Mouse (Mus musculus): Measurements from ENCODE around the gene Ogdh. TPM values are rescaled to one million over a fixed set of nuclear protein-coding genes. Genes with fewer than 3 reads are reported as not detected.

The Ogdh gene
- 125 and 132 TPM in 2 replicates for polyA plus RNA-seq (2021; fragmentation: Nextera tagmentation)
- long read RNA-seq, experiment 1, full-length matches to known transcripts, result 34 of 99 reads
- long read RNA-seq, experiment 1, partial matches to known transcripts, result 33 of 99 reads
- long read RNA-seq, experiment 1, other reads (novel, unspliced or antisense), result 32 of 99 reads
- long read RNA-seq, experiment 2, full-length matches to known transcripts, result 382 of 667 reads
- long read RNA-seq, experiment 2, partial matches to known transcripts, result 116 of 667 reads
- long read RNA-seq, experiment 2, other reads (novel, unspliced or antisense), result 169 of 667 reads

GRCm38 (mm10) chr11:6291401-6292115 is at the start of gene Ogdh:
Gene Ogdh (plus strand): TSS chr11:6291633.

GRCm38 (mm10) chr11:6267320-6268254 is 23.8 kb upstream of the Ogdh start, which contains the start of gene Ddx56:
Gene Ddx56 (minus strand): TSS chr11:6267772.

DNA sequence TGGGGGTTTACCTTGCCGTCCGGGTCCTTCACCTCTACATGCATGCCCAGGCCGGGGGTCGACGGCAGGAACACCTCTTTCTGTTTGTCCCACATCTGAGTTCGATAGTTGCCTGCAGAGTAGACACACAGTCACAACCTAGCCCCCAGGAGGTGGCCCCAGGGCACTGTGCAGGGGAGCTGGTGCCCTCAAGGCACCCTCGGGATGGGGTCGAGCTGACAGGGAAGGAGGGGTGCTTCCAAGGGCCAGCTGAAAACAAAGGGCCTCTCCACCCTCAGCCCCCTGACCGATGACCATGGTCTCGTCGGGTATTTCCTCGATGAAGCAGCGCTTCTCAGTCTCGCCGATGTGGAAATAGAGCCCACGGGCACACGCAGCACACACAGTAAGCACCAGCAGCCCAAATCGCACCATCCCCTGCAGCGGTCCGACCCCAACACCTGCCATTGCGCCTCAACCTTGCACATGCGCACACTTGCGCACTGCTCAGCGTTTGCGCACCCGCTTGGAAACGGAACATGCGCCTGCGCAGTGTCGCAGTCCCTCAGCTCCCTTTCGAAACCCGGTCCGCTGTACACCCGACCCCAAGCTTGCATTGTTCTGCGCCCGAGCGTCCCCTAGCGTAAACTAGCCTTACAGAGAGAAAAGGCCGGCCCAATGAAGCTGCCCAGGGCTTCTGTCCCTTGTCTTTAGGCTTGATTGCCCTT is 16.9 kb upstream of the Ogdh start, which contains the start of gene Tmed4:
Gene Tmed4 (minus strand): TSS at position 484 of the 707 bp plus-strand sequence.

DNA sequence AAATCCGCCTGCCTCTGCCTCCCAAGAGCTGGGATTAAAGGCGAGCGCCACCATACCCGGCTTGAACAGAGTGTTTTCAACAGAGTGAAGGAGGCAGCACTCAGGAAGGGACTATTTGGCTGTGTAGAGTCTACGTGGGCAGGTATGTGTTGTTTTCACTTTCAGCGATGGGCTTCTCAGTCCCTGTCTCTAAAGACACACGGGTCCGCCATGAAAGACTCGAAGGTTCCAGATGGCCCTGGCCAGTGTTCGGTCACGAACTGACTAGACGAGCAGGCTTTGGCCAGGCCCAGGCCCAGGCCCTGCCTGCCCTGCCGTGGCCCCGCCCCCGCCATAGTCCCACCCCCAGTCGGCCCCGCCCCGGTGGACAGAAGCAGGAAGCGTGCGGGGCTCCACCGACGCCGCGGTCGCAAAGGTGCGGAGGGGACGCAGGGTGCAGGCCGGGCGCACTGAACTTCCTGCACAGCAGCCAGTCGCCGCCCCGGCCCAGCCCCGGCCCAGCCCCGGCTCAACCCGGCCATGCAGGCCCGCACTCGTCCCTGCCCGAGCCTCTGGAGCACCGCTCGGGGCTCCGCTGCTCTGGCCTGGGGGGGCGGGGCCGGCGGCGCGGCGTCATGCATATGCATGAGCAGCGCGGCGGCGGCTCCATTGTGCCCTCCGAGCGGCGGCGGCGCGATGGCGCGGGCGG is 97.4 kb downstream of the Ogdh start, which contains the start of gene Zmiz2:
Gene Zmiz2 (plus strand): TSS at position 349 of the 688 bp plus-strand sequence.

Small RNA genes lying within 50 kb of the gene (microRNA-seq; reads per million reads assigned to microRNA genes)
- not detected for gene Mir7651

Other genes starting within 250 kb of the Ogdh start
- 252 and 298 TPM in 2 replicates for gene Camk2b, start 225.3 kb upstream of the Ogdh start, polyA plus RNA-seq (2021; fragmentation: Nextera tagmentation)
- 1.0 and 1.1 TPM in 2 replicates for gene A730071L15Rik, start 91.6 kb upstream of the Ogdh start, polyA plus RNA-seq (2021; fragmentation: Nextera tagmentation)
- 57.3 and 60.2 TPM in 2 replicates for gene Nudcd3, start 91.2 kb upstream of the Ogdh start, polyA plus RNA-seq (2021; fragmentation: Nextera tagmentation)
- not detected in 2 replicates for gene Npc1l1, start 61.5 kb upstream of the Ogdh start, polyA plus RNA-seq (2021; fragmentation: Nextera tagmentation)
- 47.4 and 54.8 TPM in 2 replicates for gene Ddx56, start 23.9 kb upstream of the Ogdh start, polyA plus RNA-seq (2021; fragmentation: Nextera tagmentation)
- gene Tmed4, start 16.8 kb upstream of the Ogdh start, polyA plus RNA-seq (2021; fragmentation: Nextera tagmentation), result 105 and 118 TPM in 2 replicates
- gene Zmiz2, start 97.4 kb downstream of the Ogdh start, polyA plus RNA-seq (2021; fragmentation: Nextera tagmentation), result 22.5 and 26.7 TPM in 2 replicates
- gene Ppia, start 123.8 kb downstream of the Ogdh start, polyA plus RNA-seq (2021; fragmentation: Nextera tagmentation), result 6,575 and 7,918 TPM in 2 replicates
- 202 and 227 TPM in 2 replicates for gene H2afv, start 152.8 kb downstream of the Ogdh start, polyA plus RNA-seq (2021; fragmentation: Nextera tagmentation)
- 23.8 and 28.2 TPM in 2 replicates for gene Purb, start 184.3 kb downstream of the Ogdh start, polyA plus RNA-seq (2021; fragmentation: Nextera tagmentation)
- gene Myo1g, start 229.3 kb downstream of the Ogdh start, polyA plus RNA-seq (2021; fragmentation: Nextera tagmentation), result 0.24 and 0.29 TPM in 2 replicates

Measured in layer of hippocampus, adult 6 months (tissue).